Mouse (Mus musculus) intestine, postnatal 0 days (tissue): ENCODE data around the gene Parn. TPM values are rescaled to one million over a fixed set of nuclear protein-coding genes. Genes with fewer than 3 reads are reported as not detected.
A peak's percentile ranks its signal among the peaks of the same experiment; 100 is the strongest.
"Not testable (repeated sequence)": the region's sequence is repeated elsewhere in the genome, so short reads cannot be mapped to it uniquely, and the experiment has no call there.

Experiments
- ATAC-seq: fragments of 200-750 bp; cut with Nextera tagmentation; 2 replicates; pipeline ENCODE4 v1.8.0; 2017; ENCODE audit warnings: mild to moderate bottlenecking, moderate TSS enrichment, moderate library complexity
- H3K27ac ChIP-seq: fragments of 300-500 bp; sonication (generic); 2 replicates; pipeline ENCODE4 v1.5.1; 2014; ENCODE audit warnings: mild to moderate bottlenecking, low read depth, low read length, moderate library complexity
- H3K27me3 ChIP-seq: fragments of 300-500 bp; sonication (generic); replicated peaks from 2 replicates; pipeline ENCODE4 v1.6.1; 2014; ENCODE audit warnings: low read length, mixed read lengths; ENCODE audit not compliant: control insufficient read depth, insufficient read depth
- H3K36me3 ChIP-seq: fragments of 300-500 bp; sonication (generic); 2 replicates; pipeline ENCODE4 v1.6.1; 2014; ENCODE audit warnings: mild to moderate bottlenecking, moderate library complexity; ENCODE audit not compliant: control insufficient read depth, insufficient read depth
- H3K4me1 ChIP-seq: fragments of 300-500 bp; sonication (generic); replicated peaks from 2 replicates; pipeline ENCODE4 v1.6.1; 2014; ENCODE audit warnings: antibody characterized with exemption, low read length, mixed read lengths; ENCODE audit not compliant: control insufficient read depth, insufficient read depth
- H3K4me2 ChIP-seq: fragments of 300-500 bp; sonication (generic); replicated peaks from 2 replicates; pipeline ENCODE4 v1.6.1; 2014; ENCODE audit warnings: low read depth, mild to moderate bottlenecking, moderate library complexity
- H3K4me3 ChIP-seq: fragments of 300-500 bp; sonication (generic); 2 replicates; pipeline ENCODE4 v1.5.1; 2014; ENCODE audit warnings: low read depth, low read length
- H3K9ac ChIP-seq: fragments of 300-500 bp; sonication (generic); 2 replicates; pipeline ENCODE4 v1.6.1; 2014; ENCODE audit warnings: mild to moderate bottlenecking, low read depth, low read length
- H3K9me3 ChIP-seq: fragments of 300-500 bp; sonication (generic); 2 replicates; pipeline ENCODE4 v1.6.1; 2016; ENCODE audit warnings: mixed run types; ENCODE audit not compliant: control insufficient read depth
- CTCF ChIP-seq: sonication (generic); IDR thresholded peaks from 2 replicates; pipeline ENCODE4 v1.5.1; 2016; ENCODE audit warnings: low read depth, mild to moderate bottlenecking, control low read depth, antibody characterized with exemption, moderate library complexity
- WGBS: fragments of 180-500 bp; shearing (Covaris S2); extraction: QIAGEN DNeasy Blood & Tissue Kit; methylation state at CpG from one replicate; pipeline ENCODE4 v1.1.7; 2014; 5-methylcytosine and 5-hydroxymethylcytosine counted together
- polyA plus RNA-seq: library from polyadenylated mRNA; unstranded; fragments of >200 nt; fragmentation: Nextera tagmentation; extraction: Ambion mirVana; gene quantifications from 2 replicates; pipeline ENCODE4 v1.2.1, GENCODE M21; 2015

Gene Parn
- polyA plus RNA-seq, 1 experiment from 2014 or later, result 15.4 TPM

- no peaks in the 10 kb centered on the region for H3K27me3 ChIP-seq
- H3K36me3 ChIP-seq, result peaks cover 21% of the 10 kb centered on the region
- no peak overlapping the region for H3K9ac ChIP-seq
- no peaks in the 10 kb centered on the region for H3K4me1 ChIP-seq
- H3K27ac ChIP-seq, result peak overlapping the region; percentile 50
- ATAC-seq, result peak; percentile 82
- no peak for TF ChIP-seq CTCF
- no peaks in the 10 kb centered on the region for H3K9me3 ChIP-seq
- H3K4me3 ChIP-seq, result no peak overlapping the region
- WGBS, result 66% methylated on average over 3 of the region's 3 CpGs
- H3K4me2 ChIP-seq, result no peak overlapping the region
Measured at GRCm38 (mm10) chr16:13678601-13679319, 10.8 kb upstream of the Parn start.

- H3K9ac ChIP-seq, result no peak overlapping the region
- H3K4me1 ChIP-seq, result no peaks in the 10 kb centered on the region
- TF ChIP-seq CTCF, result no peak
- no peaks in the 10 kb centered on the region for H3K9me3 ChIP-seq
- ATAC-seq, result no peak
- H3K27ac ChIP-seq, result no peak overlapping the region
- 88% methylated on average over 3 of the region's 3 CpGs for WGBS
- no peaks in the 10 kb centered on the region for H3K27me3 ChIP-seq
- H3K4me2 ChIP-seq, result no peak overlapping the region
- peaks cover 18% of the 10 kb centered on the region for H3K36me3 ChIP-seq
- H3K4me3 ChIP-seq, result no peak overlapping the region
Measured at GRCm38 (mm10) chr16:13674511-13674910, 6.5 kb upstream of the Parn start.

GRCm38 (mm10) chr16:13673114-13673513 is 5.1 kb upstream of the Parn start:
- peak overlapping the region; percentile 24; the same call in 1 of the 2 replicates for H3K27ac ChIP-seq
- peak overlapping the region; percentile 94; the same call in 1 of the 2 replicates for H3K4me3 ChIP-seq

GRCm38 (mm10) chr16:13672386-13672898 is 4.5 kb upstream of the Parn start:
- Histone ChIP-seq H3K36me3 (peaks cover 12% of the 10 kb centered on the region), H3K9ac (peak overlapping the region; percentile 92), H3K4me1 (no peaks in the 10 kb centered on the region), H3K27me3 (no peaks in the 10 kb centered on the region), H3K4me2 (peak overlapping the region; percentile 90), H3K9me3 (no peaks in the 10 kb centered on the region), H3K4me3 (peak overlapping the region; percentile 94), H3K27ac (peak overlapping the region; percentile 90)
- no peak for TF ChIP-seq CTCF
- peak; percentile 89 for ATAC-seq
- under 1% methylated on average over 20 of the region's 20 CpGs for WGBS

More at GRCm38 (mm10) chr16:13673114-13673513, 5.1 kb upstream of the Parn start:
- H3K4me2 ChIP-seq, result peak overlapping the region; percentile 90; the same call in 1 of the 2 replicates
- peaks cover 18% of the 10 kb centered on the region for H3K36me3 ChIP-seq
- no peaks in the 10 kb centered on the region for H3K4me1 ChIP-seq
- ATAC-seq, result no peak
- TF ChIP-seq CTCF, result no peak
- WGBS, result 63% methylated on average over 5 of the region's 5 CpGs
- no peak overlapping the region for H3K9ac ChIP-seq
- no peaks in the 10 kb centered on the region for H3K27me3 ChIP-seq
- H3K9me3 ChIP-seq, result no peaks in the 10 kb centered on the region

GRCm38 (mm10) chr16:13671685-13672385 is 3.9 kb upstream of the Parn start, which contains the start of the genes Bfar and 3110001I22Rik:
Bfar (plus strand) TSS chr16:13671858.
3110001I22Rik (plus strand) TSS chr16:13671929.
- peak within 1 kb of the TSS; percentile 90 for H3K4me2 ChIP-seq
- H3K36me3 ChIP-seq, result peaks cover 6% of the 10 kb centered on the region
- under 1% methylated on average over 54 of the region's 54 CpGs for WGBS
- peak within 1 kb of the TSS; percentile 94 for H3K4me3 ChIP-seq
- no peak; the same call in 1 of the 2 replicates for TF ChIP-seq CTCF
- H3K9me3 ChIP-seq, result no peaks in the 10 kb centered on the region
- no peaks in the 10 kb centered on the region for H3K27me3 ChIP-seq
- peak; percentile 77 for ATAC-seq
- peak within 1 kb of the TSS; percentile 92 for H3K9ac ChIP-seq
- no peaks in the 10 kb centered on the region for H3K4me1 ChIP-seq
- H3K27ac ChIP-seq, result peak within 1 kb of the TSS; percentile 90

- 69% methylated on average over 5 of the region's 5 CpGs for WGBS
- H3K4me3 ChIP-seq, result peak overlapping the region; percentile 94; the same call in 1 of the 2 replicates
- not testable (repeated sequence) for ATAC-seq, H3K27me3 ChIP-seq, H3K36me3 ChIP-seq, H3K4me1 ChIP-seq, H3K27ac ChIP-seq, H3K9me3 ChIP-seq, H3K9ac ChIP-seq
- H3K4me2 ChIP-seq, result peak overlapping the region; percentile 90
Measured at GRCm38 (mm10) chr16:13670896-13671295, 2.9 kb upstream of the Parn start.
